Mouse (Mus musculus) cerebellum, adult 2 months (tissue): ENCODE measurements at regions not wholly inside any gene's neighbourhood (a gene's known extent, or its start where the extent isn't known, plus 50 kb on each side); places are given as distances from the start of the nearest gene placed in this dataset.
A peak's percentile ranks its signal among the peaks of the same experiment; 100 is the strongest.

Experiments
- DNase-seq, 2 experiments: peaks; one replicate each; pipeline ENCODE4 v3.0.0; 2021
- H3K27ac ChIP-seq: fragments of 200-500 bp; 2 replicates; pipeline ENCODE4 v1.5.1; 2012; ENCODE audit warnings: low read length, control low read depth, inconsistent platforms; ENCODE audit not compliant: insufficient read depth
- H3K27me3 ChIP-seq: fragments of 200-500 bp; 2 replicates; pipeline ENCODE4 v1.6.1; 2012; ENCODE audit warnings: inconsistent platforms, mild to moderate bottlenecking, low read length, moderate library complexity; ENCODE audit not compliant: control insufficient read depth, insufficient read depth
- H3K4me1 ChIP-seq: fragments of 200-500 bp; 2 replicates; pipeline ENCODE4 v1.6.1; 2011; ENCODE audit warnings: low read length; ENCODE audit not compliant: control insufficient read depth, insufficient read depth
- H3K4me3 ChIP-seq: fragments of 200-500 bp; replicated peaks from 2 replicates; pipeline ENCODE3; 2011; ENCODE audit warnings: mild to moderate bottlenecking, low read depth, low read length, control low read depth; ENCODE audit not compliant: insufficient read depth
- CTCF ChIP-seq: fragments of 200-500 bp; IDR thresholded peaks from 2 replicates; pipeline ENCODE4 v1.5.1; 2011; ENCODE audit warnings: low read depth, mild to moderate bottlenecking, control low read depth, low read length, moderate library complexity, borderline replicate concordance; ENCODE audit not compliant: insufficient read depth
- POLR2A ChIP-seq: fragments of 200-500 bp; IDR thresholded peaks from 2 replicates; pipeline ENCODE4 v1.6.1; 2011; ENCODE audit warnings: low read length, control low read depth, borderline replicate concordance; ENCODE audit not compliant: insufficient read depth
- WGBS: fragments of 180-500 bp; shearing (Covaris S2); methylation state at CpG from one replicate; pipeline ENCODE4 v1.1.7; 2018; 5-methylcytosine and 5-hydroxymethylcytosine counted together

- Histone ChIP-seq H3K4me3 (no peak overlapping the region), H3K27ac (no peak overlapping the region), H3K27me3 (no peaks in the 10 kb centered on the region), H3K4me1 (no peaks in the 10 kb centered on the region)
- no peak for DNase-seq
- WGBS, result 13% methylated on average over 3 of the region's 3 CpGs
- TF ChIP-seq POLR2A (no peak), CTCF (no peak)
These were observed 1136.7 kb downstream of the Mat2b start for GRCm38 (mm10) chr11:39558287-39558686.

DNA sequence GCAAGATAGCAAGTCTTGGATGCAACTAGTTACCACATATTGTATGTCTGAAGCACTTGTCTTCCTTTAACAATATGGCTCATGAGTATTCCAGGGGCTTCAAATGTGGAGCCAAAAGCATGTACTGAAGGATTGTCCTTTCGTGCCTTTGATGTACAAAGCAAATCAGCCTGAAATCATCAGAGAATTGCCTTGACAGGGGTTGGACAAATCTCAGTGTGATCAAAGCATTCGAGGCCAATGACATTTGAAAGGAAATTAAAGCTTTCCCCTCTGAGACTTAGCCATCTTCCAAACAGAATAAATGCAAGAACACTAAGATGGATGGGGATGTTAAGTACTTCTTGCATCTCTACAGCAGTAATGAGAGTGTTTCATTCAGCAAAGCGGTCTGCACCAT lies 1144.9 kb downstream of the Mat2b start:
- H3K27me3 ChIP-seq, result no peaks in the 10 kb centered on the region
- H3K27ac ChIP-seq, result no peak overlapping the region
- WGBS, result 34% methylated on average over 3 of the region's 3 CpGs
- DNase-seq, result no peak
- no peak for TF ChIP-seq POLR2A
- no peak for TF ChIP-seq CTCF
- no peak overlapping the region for H3K4me3 ChIP-seq
- H3K4me1 ChIP-seq, result no peaks in the 10 kb centered on the region

DNA sequence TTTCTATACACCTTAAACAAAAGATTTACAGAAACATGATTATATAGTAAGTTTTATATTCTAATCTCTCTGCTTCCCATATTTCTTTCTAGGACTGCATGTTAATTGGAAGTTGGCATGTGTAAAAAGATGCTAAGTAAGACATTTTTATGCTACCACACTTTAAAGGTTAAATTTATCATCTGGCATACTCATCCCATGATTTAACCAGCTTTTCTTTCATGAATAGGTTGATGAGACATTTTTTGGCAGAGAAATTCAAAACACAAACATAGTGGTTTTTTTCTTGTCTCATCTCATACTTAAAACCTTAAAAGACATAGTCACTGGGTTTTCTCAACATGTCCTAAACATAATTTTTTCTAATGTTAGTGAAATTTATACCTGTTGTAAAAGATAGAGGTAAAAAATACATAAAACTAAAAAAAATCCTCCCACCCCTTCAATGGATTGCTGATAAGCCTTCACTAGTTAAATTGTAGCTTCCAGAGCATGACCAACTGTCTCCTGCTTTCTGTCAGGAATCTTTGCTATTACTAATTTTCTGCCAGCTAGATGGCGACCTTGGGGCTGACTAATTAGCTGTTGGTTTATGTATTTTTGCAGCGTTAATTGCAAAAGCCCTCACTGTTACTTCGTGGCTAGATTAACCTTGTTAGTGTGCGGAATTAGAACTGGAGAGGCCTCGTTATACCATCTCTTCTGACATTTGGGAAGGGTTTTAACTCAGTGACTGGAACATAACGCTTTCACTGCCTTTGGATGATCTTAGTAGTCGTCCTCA lies 1169.9 kb downstream of the Mat2b start:
- H3K27ac ChIP-seq, result no peak overlapping the region
- DNase-seq, result no peak
- no peaks in the 10 kb centered on the region for H3K4me1 ChIP-seq
- WGBS, result 47% methylated on average over 7 of the region's 7 CpGs
- TF ChIP-seq CTCF, result no peak
- TF ChIP-seq POLR2A, result no peak
- no peaks in the 10 kb centered on the region for H3K27me3 ChIP-seq
- H3K4me3 ChIP-seq, result no peak overlapping the region

GRCm38 (mm10) chr11:39495253-39495652 lies 1199.8 kb downstream of the Mat2b start:
- H3K27me3 ChIP-seq, result no peaks in the 10 kb centered on the region
- H3K4me3 ChIP-seq, result no peak overlapping the region
- no peaks in the 10 kb centered on the region for H3K4me1 ChIP-seq
- TF ChIP-seq POLR2A (no peak), CTCF (no peak)
- 80% methylated on average over 4 of the region's 4 CpGs for WGBS
- no peak for DNase-seq
- no peak overlapping the region for H3K27ac ChIP-seq

DNA sequence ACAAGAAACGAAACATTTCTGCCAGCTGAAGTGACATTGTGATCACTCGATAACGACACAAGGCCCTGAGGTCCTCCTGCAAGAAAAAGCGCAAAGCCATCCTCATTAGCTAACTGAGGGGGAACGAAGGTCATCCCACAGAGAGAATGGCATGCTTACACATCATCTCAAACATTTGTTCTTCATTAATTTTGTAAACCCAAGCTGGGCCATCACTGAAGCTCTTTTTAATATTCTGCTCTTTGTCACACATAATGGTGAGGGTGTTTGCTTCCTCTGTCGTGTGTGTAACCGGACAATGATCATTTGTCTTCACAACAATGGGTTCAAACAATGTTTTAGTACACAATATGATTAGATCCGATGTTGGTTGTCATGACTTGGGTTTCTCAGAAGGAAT lies 1217.9 kb downstream of the Mat2b start:
- 39% methylated on average over 8 of the region's 8 CpGs for WGBS
- no peak overlapping the region for H3K4me3 ChIP-seq
- DNase-seq, result no peak
- H3K27ac ChIP-seq, result no peak overlapping the region
- no peaks in the 10 kb centered on the region; the same call in 1 of the 2 replicates for H3K27me3 ChIP-seq
- no peaks in the 10 kb centered on the region for H3K4me1 ChIP-seq
- TF ChIP-seq POLR2A (no peak), CTCF (no peak)

- peak in 1 of 2 experiments; percentile 9 for DNase-seq
- Histone ChIP-seq H3K4me3 (no peak overlapping the region), H3K27ac (no peak overlapping the region), H3K27me3 (no peaks in the 10 kb centered on the region), H3K4me1 (no peaks in the 10 kb centered on the region)
- TF ChIP-seq CTCF (no peak), POLR2A (no peak)
- 40% methylated on average over 5 of the region's 5 CpGs for WGBS
These were observed 1241.6 kb downstream of the Mat2b start for GRCm38 (mm10) chr11:39453329-39453952.

GRCm38 (mm10) chr11:39446374-39446773 lies 1248.6 kb downstream of the Mat2b start:
- Histone ChIP-seq H3K4me1 (no peaks in the 10 kb centered on the region), H3K4me3 (no peak overlapping the region), H3K27me3 (no peaks in the 10 kb centered on the region), H3K27ac (no peak overlapping the region)
- 78% methylated on average over 2 of the region's 2 CpGs for WGBS
- TF ChIP-seq CTCF (no peak), POLR2A (no peak)
- DNase-seq, result no peak

- 58% methylated on average over 2 of the region's 2 CpGs for WGBS
- Histone ChIP-seq H3K27ac (no peak overlapping the region), H3K4me1 (no peaks in the 10 kb centered on the region), H3K4me3 (no peak overlapping the region), H3K27me3 (no peaks in the 10 kb centered on the region)
- no peak for DNase-seq
- TF ChIP-seq CTCF, result no peak
- TF ChIP-seq POLR2A, result no peak
These were observed 1283.3 kb downstream of the Mat2b start for GRCm38 (mm10) chr11:39411691-39412090.
